In the genomic region with DNA sequence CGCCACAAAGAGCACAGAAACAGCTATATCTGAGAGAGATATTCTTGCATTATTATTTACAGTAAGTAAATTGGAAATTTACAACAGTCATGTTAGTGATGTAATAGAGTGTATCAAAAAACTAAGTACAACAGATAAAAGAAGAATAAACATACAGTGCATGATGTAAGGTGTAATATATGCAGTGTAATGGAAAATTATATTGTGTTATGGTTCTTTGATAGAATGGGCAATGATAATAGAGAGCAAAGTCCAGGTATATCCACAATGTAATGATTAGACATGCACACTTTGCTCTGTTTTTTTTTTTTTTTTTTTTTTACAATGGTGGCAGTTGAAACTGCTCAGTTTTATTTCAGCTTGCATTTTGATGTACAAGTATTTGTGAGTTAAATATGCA, we compare ENCODE assay signal across 28 mouse cellular contexts. TPM values are rescaled to one million over a fixed set of nuclear protein-coding genes. Genes with fewer than 3 reads are reported as not detected.
"Had no signal": no experiment of that assay in that cellular context is flagged by ENCODE, and none has a peak within 500 bp of the region (broad histone marks: within the 10 kb centered on the region; RNA-seq: fewer than 3 reads in every experiment).

No protein-coding gene starts in this region.

- H3K9ac ChIP-seq: heart, embryonic 12.5 days; hindbrain, embryonic 12.5 days; hindbrain, embryonic 14.5 days; kidney, embryonic 15.5 days; limb, embryonic 12.5 days; liver, embryonic 13.5 days had no signal

- H3K9me3 ChIP-seq: heart, embryonic 10.5 days; heart, embryonic 12.5 days; hindbrain, embryonic 10.5 days; hindbrain, embryonic 12.5 days; kidney, embryonic 15.5 days; limb, embryonic 10.5 days; limb, embryonic 12.5 days; liver, embryonic 13.5 days had no signal

- DNase-seq: gastrocnemius, adult 2 months; gastrocnemius, postnatal 10 days; gastrocnemius, postnatal 25 days; heart, adult 18-20 months; heart, postnatal 10 days; heart, postnatal 4 days; kidney, adult 11 months; kidney, adult 2 months; kidney, adult 9 months; kidney, postnatal 14 days; kidney, postnatal 36 days; liver; liver, embryonic 13.5 days had no signal

- H3K4me1 ChIP-seq: heart, embryonic 10.5 days; heart, embryonic 12.5 days; hindbrain, embryonic 10.5 days; hindbrain, embryonic 12.5 days; kidney, embryonic 15.5 days; limb, embryonic 10.5 days; limb, embryonic 12.5 days had no signal

- ATAC-seq: hindbrain, embryonic 16.5 days; inflammation-experienced regulatory T-cells, adult 6 months had no signal

- H3K27me3 ChIP-seq: heart, embryonic 12.5 days; hindbrain, embryonic 12.5 days; kidney, embryonic 15.5 days; limb, embryonic 12.5 days; liver, embryonic 13.5 days had no signal

- H3K27ac ChIP-seq: gastrocnemius, adult 2 months; heart, embryonic 10.5 days; hindbrain, embryonic 10.5 days; hindbrain, embryonic 12.5 days; hindbrain, embryonic 14.5 days; kidney, embryonic 15.5 days; kidney, postnatal 0 days; layer of hippocampus, adult 2 months; left cerebral cortex, adult 2 months; limb, embryonic 10.5 days; limb, embryonic 12.5 days; liver, embryonic 13.5 days had no signal

- H3K4me2 ChIP-seq: heart, embryonic 12.5 days; hindbrain, embryonic 12.5 days; hindbrain, embryonic 14.5 days; kidney, embryonic 15.5 days; limb, embryonic 12.5 days; liver, embryonic 11.5 days; liver, embryonic 13.5 days had no signal

- H3K36me3 ChIP-seq: heart, embryonic 10.5 days; heart, embryonic 12.5 days; hindbrain, embryonic 10.5 days; hindbrain, embryonic 12.5 days; kidney, embryonic 15.5 days; limb, embryonic 10.5 days; limb, embryonic 12.5 days; liver, embryonic 13.5 days had no signal

- H3K4me3 ChIP-seq: gastrocnemius, adult 2 months; heart, embryonic 10.5 days; heart, embryonic 12.5 days; hindbrain, embryonic 10.5 days; hindbrain, embryonic 12.5 days; kidney, embryonic 15.5 days; layer of hippocampus, adult 2 months; left cerebral cortex, adult 2 months; limb, embryonic 10.5 days; limb, embryonic 12.5 days; liver, embryonic 13.5 days had no signal

RNA-seq across cellular contexts. Expression of a gene that starts 0.9 kb away (rescaled TPM):
- polyA plus RNA-seq: heart, embryonic 10.5 days; heart, embryonic 12.5 days; heart, embryonic 14.5 days; hindbrain, embryonic 10.5 days; hindbrain, embryonic 12.5 days; hindbrain, embryonic 14.5 days; hindbrain, embryonic 16.5 days; inflammation-experienced regulatory T-cells, adult 6 months; kidney, adult 2 months; kidney, postnatal 0 days; limb, embryonic 10.5 days; limb, embryonic 12.5 days; liver, embryonic 11.5 days; liver, embryonic 13.5 days had no signal

RNA-seq across cellular contexts. Expression of a gene that starts 55.9 kb away (rescaled TPM):
- polyA plus RNA-seq: heart, embryonic 10.5 days; heart, embryonic 12.5 days had no signal
